Mouse (Mus musculus): ENCODE measurements at regions not wholly inside any gene's neighbourhood (a gene's known extent, or its start where the extent isn't known, plus 50 kb on each side); places are given as distances from the start of the nearest gene placed in this dataset.
"Not testable (repeated sequence)": the region's sequence is repeated elsewhere in the genome, so short reads cannot be mapped to it uniquely, and the experiment has no call there.

- ATAC-seq (replicated peaks; ENCODE audit: insufficient number of reproducible peaks, low FRiP score, low TSS enrichment, poor library complexity, severe bottlenecking) = no peak
These were observed 741.4 kb downstream of the Adam6a start for GRCm38 (mm10) chr12:114285082-114285481.

- no peak for ATAC-seq (replicated peaks; ENCODE audit: insufficient number of reproducible peaks, low FRiP score, low TSS enrichment, poor library complexity, severe bottlenecking)
These were observed 743.3 kb downstream of the Adam6a start for GRCm38 (mm10) chr12:114287041-114287440.

GRCm38 (mm10) chr12:114291083-114291482 lies 747.4 kb downstream of the Adam6a start:
- ATAC-seq (replicated peaks; ENCODE audit: insufficient number of reproducible peaks, low FRiP score, low TSS enrichment, poor library complexity, severe bottlenecking) = no peak

- no peak for ATAC-seq (replicated peaks; ENCODE audit: insufficient number of reproducible peaks, low FRiP score, low TSS enrichment, poor library complexity, severe bottlenecking)
These were observed 756.1 kb downstream of the Adam6a start for GRCm38 (mm10) chr12:114299771-114300170.

GRCm38 (mm10) chr12:114301728-114302127 lies 758.0 kb downstream of the Adam6a start:
- no peak for ATAC-seq (replicated peaks; ENCODE audit: insufficient number of reproducible peaks, low FRiP score, low TSS enrichment, poor library complexity, severe bottlenecking)

GRCm38 (mm10) chr12:114332552-114332951 lies 788.8 kb downstream of the Adam6a start:
- no peak for ATAC-seq (replicated peaks; ENCODE audit: insufficient number of reproducible peaks, low FRiP score, low TSS enrichment, poor library complexity, severe bottlenecking)

GRCm38 (mm10) chr12:114366276-114366675 lies 822.6 kb downstream of the Adam6a start:
- no peak for ATAC-seq (replicated peaks; ENCODE audit: insufficient number of reproducible peaks, low FRiP score, low TSS enrichment, poor library complexity, severe bottlenecking)

- ATAC-seq (replicated peaks; ENCODE audit: insufficient number of reproducible peaks, low FRiP score, low TSS enrichment, poor library complexity, severe bottlenecking) = peak; percentile 78
These were observed 835.1 kb downstream of the Adam6a start for GRCm38 (mm10) chr12:114378696-114379350.

- ATAC-seq (replicated peaks; ENCODE audit: insufficient number of reproducible peaks, low FRiP score, low TSS enrichment, poor library complexity, severe bottlenecking) = no peak
These were observed 847.7 kb downstream of the Adam6a start for GRCm38 (mm10) chr12:114391447-114391846.

GRCm38 (mm10) chr12:114406206-114406605 lies 862.5 kb downstream of the Adam6a start:
- ATAC-seq (replicated peaks; ENCODE audit: insufficient number of reproducible peaks, low FRiP score, low TSS enrichment, poor library complexity, severe bottlenecking) = no peak

GRCm38 (mm10) chr12:114434529-114434928 lies 890.8 kb downstream of the Adam6a start:
- ATAC-seq (replicated peaks; ENCODE audit: insufficient number of reproducible peaks, low FRiP score, low TSS enrichment, poor library complexity, severe bottlenecking) = no peak

- ATAC-seq (replicated peaks; ENCODE audit: insufficient number of reproducible peaks, low FRiP score, low TSS enrichment, poor library complexity, severe bottlenecking) = no peak
These were observed 918.3 kb downstream of the Adam6a start for GRCm38 (mm10) chr12:114462037-114462436.

GRCm38 (mm10) chr12:114462566-114462965 lies 918.9 kb downstream of the Adam6a start:
- ATAC-seq (replicated peaks; ENCODE audit: insufficient number of reproducible peaks, low FRiP score, low TSS enrichment, poor library complexity, severe bottlenecking) = no peak

- ATAC-seq (replicated peaks; ENCODE audit: insufficient number of reproducible peaks, low FRiP score, low TSS enrichment, poor library complexity, severe bottlenecking) = no peak
These were observed 925.1 kb downstream of the Adam6a start for GRCm38 (mm10) chr12:114468857-114469256.

- not testable (repeated sequence) for ATAC-seq (replicated peaks; ENCODE audit: insufficient number of reproducible peaks, low FRiP score, low TSS enrichment, poor library complexity, severe bottlenecking)
These were observed 929.0 kb downstream of the Adam6a start for GRCm38 (mm10) chr12:114472678-114473077.

- no peak for ATAC-seq (replicated peaks; ENCODE audit: insufficient number of reproducible peaks, low FRiP score, low TSS enrichment, poor library complexity, severe bottlenecking)
These were observed 935.0 kb downstream of the Adam6a start for GRCm38 (mm10) chr12:114478741-114479140.

GRCm38 (mm10) chr12:114493500-114494031 lies 949.9 kb downstream of the Adam6a start:
- ATAC-seq (replicated peaks; ENCODE audit: insufficient number of reproducible peaks, low FRiP score, low TSS enrichment, poor library complexity, severe bottlenecking) = not testable (repeated sequence)

GRCm38 (mm10) chr12:114495741-114496140 lies 952.0 kb downstream of the Adam6a start:
- no peak for ATAC-seq (replicated peaks; ENCODE audit: insufficient number of reproducible peaks, low FRiP score, low TSS enrichment, poor library complexity, severe bottlenecking)

GRCm38 (mm10) chr12:114513143-114513542 lies 969.4 kb downstream of the Adam6a start:
- ATAC-seq (replicated peaks; ENCODE audit: insufficient number of reproducible peaks, low FRiP score, low TSS enrichment, poor library complexity, severe bottlenecking) = no peak

GRCm38 (mm10) chr12:114542094-114542493 lies 998.4 kb downstream of the Adam6a start:
- not testable (repeated sequence) for ATAC-seq (replicated peaks; ENCODE audit: insufficient number of reproducible peaks, low FRiP score, low TSS enrichment, poor library complexity, severe bottlenecking)

Data from monocyte, adult 5-6 weeks (primary cell).